Mouse (Mus musculus) myocyte (in vitro differentiated cells): ENCODE data around the gene Nps. TPM values are rescaled to one million over a fixed set of nuclear protein-coding genes. Genes with fewer than 3 reads are reported as not detected.

Experiments used
- H3K27me3 ChIP-seq: one replicate; pipeline ENCODE4 v1.6.1; 2011; ENCODE audit not compliant: control insufficient read depth, insufficient read depth, insufficient read length
- H3K36me3 ChIP-seq: one replicate; pipeline ENCODE4 v1.6.1; 2011; ENCODE audit not compliant: control insufficient read depth, insufficient read depth
- H3K4me2 ChIP-seq: one replicate; pipeline ENCODE4 v1.6.1; 2011; ENCODE audit warnings: low read depth, control low read depth
- H3K4me3 ChIP-seq: one replicate; pipeline ENCODE4 v1.5.1; 2011; ENCODE audit warnings: mild to moderate bottlenecking, control low read depth, moderate library complexity
- H3K79me2 ChIP-seq: one replicate; pipeline ENCODE4 v1.6.1; 2011; ENCODE audit not compliant: control insufficient read depth, insufficient read depth
- H3ac ChIP-seq: one replicate; pipeline ENCODE4 v1.6.1; 2011; ENCODE audit not compliant: control insufficient read depth, insufficient read length
- CEBPB ChIP-seq: IDR thresholded peaks from 2 replicates; pipeline ENCODE4 v1.6.1; 2011; ENCODE audit warnings: mild to moderate bottlenecking, moderate library complexity; ENCODE audit not compliant: poor library complexity, insufficient read depth, severe bottlenecking
- E2F4 ChIP-seq: IDR thresholded peaks from one replicate; pipeline ENCODE4 v1.6.1; 2011; ENCODE audit warnings: mild to moderate bottlenecking, control low read depth, moderate library complexity; ENCODE audit not compliant: insufficient read depth
- MAX ChIP-seq: IDR thresholded peaks from one replicate; pipeline ENCODE4 v1.6.1; 2011; ENCODE audit warnings: low read depth, mild to moderate bottlenecking, control low read depth
- MYOD1 ChIP-seq, 3 experiments: IDR thresholded peaks; one replicate each; pipeline ENCODE4 v1.6.1; 2011; ENCODE audit warnings: control low read depth in 2 of 3, low read depth in 2 of 3, mild to moderate bottlenecking in 2 of 3, moderate library complexity in 1 of 3; ENCODE audit not compliant: insufficient read length in 2 of 3, control insufficient read depth in 1 of 3
- MYOG ChIP-seq, 3 experiments: IDR thresholded peaks; one replicate each; pipeline ENCODE4 v1.6.1; 2011; ENCODE audit warnings: control low read depth in 2 of 3, low read depth in 2 of 3, mild to moderate bottlenecking in 2 of 3; ENCODE audit not compliant: insufficient read length in 2 of 3, control insufficient read depth in 1 of 3, insufficient read depth in 1 of 3
- POLR2A ChIP-seq: IDR thresholded peaks from one replicate; pipeline ENCODE4 v1.6.1; 2011; ENCODE audit warnings: low read depth, mild to moderate bottlenecking, control low read depth, moderate library complexity; ENCODE audit not compliant: insufficient read length
- POLR2AphosphoS2 ChIP-seq: IDR thresholded peaks from one replicate; pipeline ENCODE4 v1.6.1; 2011; ENCODE audit warnings: low read depth, control low read depth; ENCODE audit not compliant: insufficient read length
- REST ChIP-seq: IDR thresholded peaks from one replicate; pipeline ENCODE4 v1.6.1; 2011; ENCODE audit warnings: mild to moderate bottlenecking, control low read depth, moderate library complexity; ENCODE audit not compliant: insufficient read depth, insufficient read length
- SRF ChIP-seq: IDR thresholded peaks from one replicate; pipeline ENCODE4 v1.6.1; 2011; ENCODE audit warnings: low read depth; ENCODE audit not compliant: control insufficient read depth, insufficient read length
- TCF12 ChIP-seq: IDR thresholded peaks from one replicate; pipeline ENCODE4 v1.6.1; 2011; ENCODE audit warnings: mild to moderate bottlenecking, control low read depth; ENCODE audit not compliant: poor library complexity, insufficient read depth, severe bottlenecking
- TCF3 ChIP-seq: IDR thresholded peaks from one replicate; pipeline ENCODE4 v1.6.1; 2011; ENCODE audit warnings: low read depth, control low read depth; ENCODE audit not compliant: insufficient read length
- USF1 ChIP-seq: IDR thresholded peaks from one replicate; pipeline ENCODE4 v1.6.1; 2011; ENCODE audit warnings: low read depth, mild to moderate bottlenecking, control low read depth, moderate library complexity
- polyA plus RNA-seq: library from polyadenylated mRNA; unstranded; fragments of >200 nt; fragmentation: generic; extraction: Trizol; gene quantifications from one replicate; pipeline ENCODE4 v1.2.1, GENCODE M21; 2012; ENCODE audit warnings: missing spikeins

The Nps gene
- polyA plus RNA-seq, 1 experiment = 0.05 TPM

DNA sequence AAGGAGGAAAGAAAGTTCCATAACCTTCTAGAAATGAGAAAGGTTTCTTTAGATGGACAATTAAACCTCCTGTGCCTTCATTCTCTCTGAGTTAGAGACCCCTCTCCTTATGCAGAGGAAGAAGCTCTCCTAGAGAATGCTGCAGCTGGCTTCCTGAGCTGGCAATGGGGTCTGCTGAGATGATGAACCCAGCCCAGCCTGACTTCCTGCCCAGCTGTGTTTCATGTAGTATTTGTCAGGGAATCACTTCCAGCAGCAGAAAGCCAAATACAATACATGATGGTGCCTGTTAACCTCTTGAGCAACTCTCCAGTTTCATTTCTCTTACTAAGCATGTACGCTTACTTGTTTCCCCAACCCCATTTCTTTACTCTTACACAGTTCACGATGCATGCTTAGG, 17.9 kb upstream of the Nps start:
- Histone ChIP-seq H3K4me3 (no peak overlapping the region), H3K36me3 (no peaks in the 10 kb centered on the region), H3K27me3 (no peaks in the 10 kb centered on the region), H3K4me2 (no peak overlapping the region), H3K79me2 (no peaks in the 10 kb centered on the region), H3ac (no peak overlapping the region)
- TF ChIP-seq MYOG (IDR thresholded peaks at IDR 0.05; ENCODE audit: control insufficient read depth in 1 of 3, insufficient read depth in 1 of 3, insufficient read length in 2 of 3, low read depth in 2 of 3) = no peak
- TF ChIP-seq USF1 = no peak
- TF ChIP-seq SRF = no peak
- TF ChIP-seq TCF12 = no peak
- TF ChIP-seq MAX = no peak
- TF ChIP-seq POLR2AphosphoS2 = no peak
- TF ChIP-seq REST = no peak
- TF ChIP-seq CEBPB = no peak
- no peak for TF ChIP-seq TCF3
- no peak for TF ChIP-seq MYOD1 (IDR thresholded peaks at IDR 0.05; ENCODE audit: control insufficient read depth in 1 of 3, insufficient read length in 2 of 3, low read depth in 2 of 3)

GRCm38 (mm10) chr7:135244171-135244880, 14.2 kb upstream of the Nps start:
- Histone ChIP-seq H3K36me3 (no peaks in the 10 kb centered on the region), H3K79me2 (no peaks in the 10 kb centered on the region), H3K4me3 (no peak overlapping the region), H3ac (no peak overlapping the region), H3K27me3 (no peaks in the 10 kb centered on the region), H3K4me2 (no peak overlapping the region)
- TF ChIP-seq MYOG (IDR thresholded peaks at IDR 0.05; ENCODE audit: control insufficient read depth in 1 of 3, insufficient read depth in 1 of 3, insufficient read length in 2 of 3, low read depth in 2 of 3) (no peak), E2F4 (no peak), POLR2A (no peak), TCF12 (no peak), POLR2AphosphoS2 (no peak), MAX (no peak), SRF (no peak), REST (no peak), TCF3 (no peak), MYOD1 (IDR thresholded peaks at IDR 0.05; ENCODE audit: control insufficient read depth in 1 of 3, insufficient read length in 2 of 3, low read depth in 2 of 3) (no peak), CEBPB (no peak), USF1 (no peak)

DNA sequence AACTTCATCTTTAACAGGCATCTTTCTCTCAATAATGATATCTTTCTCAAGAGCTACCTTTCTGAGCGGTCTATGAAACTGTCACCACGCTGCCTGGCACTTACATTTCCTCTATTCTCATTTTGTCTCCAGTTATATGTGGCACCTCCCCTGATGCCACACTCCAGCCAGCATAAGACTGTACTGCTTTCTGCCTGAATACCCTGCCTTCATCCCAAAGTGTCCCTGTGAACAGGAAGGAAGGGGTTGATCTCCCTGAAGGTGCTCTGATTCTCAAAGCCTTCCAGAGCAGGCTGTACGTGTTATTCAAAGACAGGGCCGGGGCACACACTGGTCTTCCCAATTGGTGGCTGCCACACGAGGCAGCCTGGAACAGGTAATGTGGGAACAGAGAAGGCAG, 12.1 kb upstream of the Nps start:
- Histone ChIP-seq H3K4me2 (no peak overlapping the region), H3K79me2 (no peaks in the 10 kb centered on the region), H3K27me3 (no peaks in the 10 kb centered on the region), H3K36me3 (no peaks in the 10 kb centered on the region), H3K4me3 (no peak overlapping the region), H3ac (no peak overlapping the region)
- no peak for TF ChIP-seq USF1
- no peak for TF ChIP-seq MYOD1 (IDR thresholded peaks at IDR 0.05; ENCODE audit: control insufficient read depth in 1 of 3, insufficient read length in 2 of 3, low read depth in 2 of 3)
- no peak for TF ChIP-seq MYOG (IDR thresholded peaks at IDR 0.05; ENCODE audit: control insufficient read depth in 1 of 3, insufficient read depth in 1 of 3, insufficient read length in 2 of 3, low read depth in 2 of 3)
- no peak for TF ChIP-seq POLR2AphosphoS2
- TF ChIP-seq MAX = no peak
- TF ChIP-seq POLR2A = no peak
- TF ChIP-seq SRF = no peak
- no peak for TF ChIP-seq REST
- no peak for TF ChIP-seq TCF3
- TF ChIP-seq TCF12 = no peak
- TF ChIP-seq E2F4 = no peak
- TF ChIP-seq CEBPB = no peak

- TF ChIP-seq CEBPB (no peak), MYOD1 (IDR thresholded peaks at IDR 0.05; ENCODE audit: control insufficient read depth in 1 of 3, insufficient read length in 2 of 3, low read depth in 2 of 3) (no peak), MYOG (IDR thresholded peaks at IDR 0.05; ENCODE audit: control insufficient read depth in 1 of 3, insufficient read depth in 1 of 3, insufficient read length in 2 of 3, low read depth in 2 of 3) (no peak), E2F4 (no peak), POLR2A (no peak), USF1 (no peak), MAX (no peak)
- H3K27me3 ChIP-seq = no peaks in the 10 kb centered on the region
- H3K4me3 ChIP-seq = no peak overlapping the region
- H3K36me3 ChIP-seq = no peaks in the 10 kb centered on the region
- no peak overlapping the region for H3ac ChIP-seq
- H3K79me2 ChIP-seq = no peaks in the 10 kb centered on the region
- H3K4me2 ChIP-seq = no peak overlapping the region
Observed at GRCm38 (mm10) chr7:135253249-135253648, 5.3 kb upstream of the Nps start.
